Mouse (Mus musculus) spleen, postnatal 36 days (tissue): Measurements from ENCODE around the gene Nsg2.

Experiments used
- DNase-seq, 2 experiments: peaks; one replicate each; pipeline ENCODE4 v3.0.0; 2022; ENCODE audit warnings: low spot score in 2 of 2, mixed read lengths in 1 of 2

Gene Nsg2

DNA sequence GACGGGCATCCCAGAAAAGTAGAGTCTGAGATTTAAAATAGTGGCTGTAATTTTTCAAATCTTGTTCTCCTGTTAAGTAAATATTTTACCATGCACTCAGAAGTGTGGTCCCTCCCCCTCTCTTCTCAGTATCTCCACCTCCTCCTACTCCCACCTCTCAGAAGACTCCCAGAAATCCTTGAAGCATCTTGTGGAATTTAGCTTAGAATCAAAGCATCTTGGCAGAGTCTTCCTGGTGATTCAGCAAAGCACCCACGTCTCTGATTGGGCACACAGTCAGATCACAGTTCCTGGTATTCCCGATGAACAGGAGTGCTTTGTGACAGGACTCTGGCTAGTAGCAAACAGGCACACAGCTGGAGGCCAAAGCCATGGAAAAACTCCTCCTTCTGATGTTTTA, 83.2 kb downstream of the Nsg2 start:
- DNase-seq: no peak

GRCm38 (mm10) chr11:32086525-32086924, 86.3 kb downstream of the Nsg2 start:
- no peak for DNase-seq

DNA sequence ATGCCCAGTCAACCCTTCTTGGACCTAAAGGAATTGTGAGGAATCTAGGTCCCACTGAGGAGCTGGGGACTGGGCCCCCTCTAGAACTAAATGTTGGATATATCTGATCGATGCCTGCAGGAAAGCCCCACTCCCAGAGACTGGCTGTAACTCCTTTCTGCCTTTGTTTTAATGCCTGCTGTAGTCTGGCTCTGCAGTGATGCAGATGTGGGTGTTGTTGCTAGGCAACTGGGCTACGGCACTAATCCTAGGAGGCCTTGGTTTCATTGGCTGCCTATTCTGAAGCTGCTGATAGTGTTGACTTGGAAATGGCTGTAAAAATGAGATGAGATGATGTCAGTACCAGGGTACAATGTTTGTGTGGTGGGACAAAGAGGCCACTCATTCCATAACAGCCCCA, 87.1 kb downstream of the Nsg2 start:
- no peak for DNase-seq

- no peak for DNase-seq
Measured at GRCm38 (mm10) chr11:32087779-32088442, 87.6 kb downstream of the Nsg2 start.

DNA sequence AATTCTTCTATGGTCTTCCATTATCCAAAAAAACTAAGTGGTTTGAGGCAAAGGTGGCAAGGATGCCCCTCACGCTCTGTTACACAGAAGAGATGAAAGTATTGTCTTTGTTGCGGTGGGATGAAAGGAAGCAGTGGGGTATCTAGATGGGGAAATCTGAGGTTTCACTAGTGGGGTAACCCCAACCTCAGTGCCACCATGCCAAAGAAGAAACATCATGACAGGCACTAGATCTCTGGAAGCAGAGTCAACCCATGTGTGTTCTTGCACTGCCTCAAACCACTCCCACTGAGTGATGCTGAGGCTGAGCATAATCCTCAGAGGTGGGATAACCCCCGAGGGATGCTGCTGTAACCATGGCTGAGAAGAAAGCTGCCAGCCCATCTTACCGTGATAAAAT, 95.5 kb downstream of the Nsg2 start:
- no peak for DNase-seq

DNA sequence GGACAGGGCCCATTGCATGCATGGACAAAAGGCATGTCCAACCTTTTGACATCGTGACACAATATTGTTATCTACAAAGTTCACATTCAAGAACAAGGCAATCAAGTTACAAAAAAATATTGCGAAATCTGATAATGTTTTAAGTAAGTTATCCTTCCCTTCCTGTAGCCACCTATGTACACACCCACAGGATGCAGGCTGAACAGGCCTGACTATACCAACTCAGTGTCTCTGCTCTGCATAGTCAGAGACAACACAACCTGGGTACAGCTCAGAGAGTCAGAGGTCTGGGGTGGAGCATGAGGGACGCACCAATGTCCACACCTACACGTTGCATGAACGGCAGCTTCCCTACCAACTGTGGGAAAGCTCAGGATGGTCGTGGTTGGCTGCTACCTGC, 96.1 kb downstream of the Nsg2 start:
- no peak for DNase-seq

DNA sequence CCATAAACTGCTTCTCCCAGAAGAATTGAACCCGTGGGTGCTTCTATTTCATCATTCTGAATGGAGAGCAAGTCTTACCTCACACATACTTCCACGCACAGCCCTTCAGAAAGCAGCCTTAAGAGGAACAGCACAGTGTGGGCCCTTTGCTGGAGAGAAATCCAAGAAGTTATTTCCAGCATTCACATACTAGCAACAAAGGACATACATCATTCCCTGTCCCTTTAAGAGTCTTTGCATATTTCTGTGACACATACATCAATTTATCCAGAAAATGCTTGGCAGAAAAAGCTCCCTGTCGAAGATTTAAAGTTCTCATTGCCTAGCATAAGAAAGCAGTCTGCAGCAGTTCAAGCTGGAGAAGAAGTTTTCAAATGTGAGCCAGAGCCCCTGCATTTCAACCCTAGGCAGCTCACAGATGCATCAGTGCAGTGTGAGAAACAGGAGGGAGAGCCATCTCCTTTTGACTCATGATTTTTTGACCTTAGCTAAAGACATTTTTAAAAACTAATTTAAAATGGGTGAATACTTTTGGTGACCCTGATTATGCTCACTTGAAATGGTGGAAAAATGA, 100.9 kb downstream of the Nsg2 start:
- no peak for DNase-seq

DNA sequence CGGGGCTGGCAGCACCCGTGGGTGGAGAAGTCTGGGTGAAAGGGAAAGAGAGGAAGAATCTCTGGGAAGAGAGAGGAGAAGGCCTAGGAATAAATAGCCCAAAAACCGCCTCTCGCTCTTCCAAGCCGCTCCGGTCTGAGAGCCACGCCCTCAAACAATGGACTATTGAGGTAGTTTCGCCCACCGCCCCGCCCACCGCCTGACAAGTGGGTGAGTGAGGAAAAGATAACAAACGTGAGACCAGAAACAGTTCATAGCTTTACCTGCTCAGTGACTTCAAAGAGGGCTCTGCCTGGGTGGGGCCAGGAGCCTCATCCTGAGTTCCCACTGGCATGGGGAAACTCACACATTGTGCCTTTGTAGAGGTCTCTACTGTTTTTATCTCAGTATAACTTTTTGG, 102.7 kb downstream of the Nsg2 start:
- no peak for DNase-seq

GRCm38 (mm10) chr11:32104406-32105116, 104.3 kb downstream of the Nsg2 start:
- DNase-seq: no peak

DNA sequence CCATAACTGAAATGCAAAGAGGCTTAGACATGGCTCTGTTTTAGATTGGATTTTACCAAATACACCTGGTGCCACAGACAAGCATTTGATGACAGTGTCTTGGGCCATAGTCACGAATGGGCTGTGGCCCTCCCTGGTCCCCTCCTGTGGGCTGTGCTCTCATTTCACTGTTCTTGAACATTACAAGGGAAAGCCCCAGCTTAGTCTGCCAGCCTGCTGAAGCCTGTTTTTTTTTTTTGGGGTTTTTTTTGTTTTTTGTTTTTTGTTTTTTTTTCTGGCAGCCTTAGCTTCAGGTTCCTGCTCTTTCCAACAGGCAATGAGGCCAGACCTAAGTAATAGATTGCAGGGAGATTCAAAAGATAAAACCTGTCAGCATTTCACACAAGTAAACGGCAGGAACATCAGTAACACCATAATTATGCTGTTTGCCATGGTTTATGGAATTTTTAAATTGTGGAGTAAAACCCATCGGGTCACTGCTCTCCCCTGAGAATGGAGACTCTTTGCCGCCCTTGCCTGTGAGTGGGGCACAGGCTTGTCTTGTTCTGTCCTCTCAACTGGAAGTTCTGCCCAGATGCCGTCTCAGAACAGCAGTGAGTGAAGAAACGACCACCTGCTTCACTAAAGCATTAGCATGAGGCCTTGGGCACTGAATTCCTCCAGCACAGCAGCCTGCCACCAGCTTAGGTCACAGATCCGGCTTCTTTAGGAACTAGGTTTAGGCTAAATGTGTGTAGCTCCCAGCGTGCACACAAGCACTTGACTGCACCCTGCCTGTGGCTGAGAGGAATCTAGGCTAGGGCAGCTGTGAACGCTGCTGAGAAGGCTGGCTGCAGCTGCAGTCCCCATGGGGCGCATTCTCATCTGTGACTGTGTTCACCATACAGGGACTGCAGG, 105.7 kb downstream of the Nsg2 start:
- no peak for DNase-seq

- DNase-seq: no peak
Measured at GRCm38 (mm10) chr11:32106647-32106985, 106.4 kb downstream of the Nsg2 start.

DNA sequence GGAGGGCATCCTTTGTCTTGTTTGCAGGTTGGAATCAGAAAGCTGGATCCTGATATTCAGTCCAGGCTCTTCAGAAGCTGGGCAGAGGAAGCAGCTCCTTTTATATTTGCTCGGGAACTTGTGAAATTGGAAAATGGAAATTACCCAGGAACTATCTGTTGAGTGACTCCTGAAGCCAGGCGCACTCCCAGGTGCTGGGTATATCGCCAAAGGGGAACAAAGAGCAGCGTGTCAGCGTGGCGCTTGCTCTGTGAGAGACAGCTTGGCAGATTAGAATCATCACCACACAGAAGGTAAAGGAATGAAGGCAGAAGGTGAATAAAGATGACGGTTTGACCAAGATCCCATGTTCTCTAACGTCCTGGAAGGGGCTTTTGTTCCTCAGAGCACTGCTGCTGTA, 108.2 kb downstream of the Nsg2 start:
- no peak for DNase-seq
